Mouse (Mus musculus): ENCODE data around the gene Rbl1. TPM values are rescaled to one million over a fixed set of nuclear protein-coding genes. Genes with fewer than 3 reads are reported as not detected.

The Rbl1 gene
- total RNA-seq, 2 experiments from 2014 or later, result 11.8 to 13.3 TPM

Other genes with a start within 250 kb of the Rbl1 start
- 10 to 100 TPM; 23.2 to 24.0 TPM for gene Ndrg3, start 212.5 kb downstream of the Rbl1 start, total RNA-seq (2021)
- 10 to 100 TPM; 11.6 to 12.3 TPM for gene Dsn1, start 197.4 kb downstream of the Rbl1 start, total RNA-seq (2021)
- 10 to 100 TPM; 33.7 to 34.6 TPM for gene Soga1, start 125.3 kb downstream of the Rbl1 start, total RNA-seq (2021)
- not detected for gene Tldc2, start 117.5 kb downstream of the Rbl1 start, total RNA-seq (2021)
- 10 to 100 TPM; 23.4 to 23.6 TPM for gene Samhd1, start 69.3 kb downstream of the Rbl1 start, total RNA-seq (2021)
- 100 to 1,000 TPM; 142 to 155 TPM for gene Rpn2, start 74.5 kb upstream of the Rbl1 start, total RNA-seq (2021)
- under 1 TPM; 0.16 to 0.29 TPM for gene Mroh8, start 75.0 kb upstream of the Rbl1 start, total RNA-seq (2021)
- gene Ghrh, start 143.0 kb upstream of the Rbl1 start, total RNA-seq (2021), result not detected
- gene Manbal, start 163.1 kb upstream of the Rbl1 start, total RNA-seq (2021), result 10 to 100 TPM; 32.4 to 32.9 TPM
- gene Src, start 213.9 kb upstream of the Rbl1 start, total RNA-seq (2021), result 10 to 100 TPM; 13.3 to 13.6 TPM

Data from gastrocnemius, postnatal 4 days (tissue).